Mouse (Mus musculus) liver, embryonic 12.5 days (tissue): Measurements from ENCODE around the gene Armh1. TPM values are rescaled to one million over a fixed set of nuclear protein-coding genes. Genes with fewer than 3 reads are reported as not detected.

ENCODE experiments used
- ATAC-seq: fragments of 200-750 bp; cut with Nextera tagmentation; 2 replicates; pipeline ENCODE4 v1.8.0; 2017; ENCODE audit warnings: moderate number of reproducible peaks, mild to moderate bottlenecking, moderate library complexity
- H3K27ac ChIP-seq: fragments of 300-500 bp; sonication (generic); 2 replicates; pipeline ENCODE4 v1.5.1; 2016; ENCODE audit warnings: mild to moderate bottlenecking
- H3K27me3 ChIP-seq: fragments of 300-500 bp; sonication (generic); replicated peaks from 2 replicates; pipeline ENCODE4 v1.6.1; 2016; ENCODE audit warnings: mild to moderate bottlenecking, moderate library complexity
- H3K36me3 ChIP-seq: fragments of 300-500 bp; sonication (generic); 2 replicates; pipeline ENCODE4 v1.6.1; 2016; ENCODE audit warnings: mild to moderate bottlenecking, moderate library complexity
- H3K4me1 ChIP-seq: fragments of 300-500 bp; sonication (generic); 2 replicates; pipeline ENCODE4 v1.6.1; 2016
- H3K4me2 ChIP-seq: fragments of 300-500 bp; sonication (generic); 2 replicates; pipeline ENCODE4 v1.6.1; 2016; ENCODE audit warnings: mild to moderate bottlenecking, moderate library complexity
- H3K4me3 ChIP-seq: fragments of 300-500 bp; sonication (generic); 2 replicates; pipeline ENCODE4 v1.5.1; 2016; ENCODE audit warnings: mild to moderate bottlenecking, moderate library complexity
- H3K9ac ChIP-seq: fragments of 300-500 bp; sonication (generic); 2 replicates; pipeline ENCODE4 v1.6.1; 2016; ENCODE audit warnings: mild to moderate bottlenecking, moderate library complexity
- H3K9me3 ChIP-seq: fragments of 300-500 bp; sonication (generic); replicated peaks from 2 replicates; pipeline ENCODE4 v1.6.1; 2016; ENCODE audit warnings: mild to moderate bottlenecking, moderate library complexity
- WGBS: fragments of 180-500 bp; shearing (Covaris S2); methylation state at CpG from one replicate; pipeline ENCODE4 v1.1.7; 2016; ENCODE audit not compliant: insufficient replicate concordance; 5-methylcytosine and 5-hydroxymethylcytosine counted together
- polyA plus RNA-seq: library from polyadenylated mRNA; unstranded; fragments of >200 nt; fragmentation: Nextera tagmentation; extraction: Ambion mirVana; gene quantifications from 2 replicates; pipeline ENCODE4 v1.2.1, GENCODE M21; 2016

Gene Armh1
- polyA plus RNA-seq, 1 experiment from 2014 or later = 0.17 TPM

DNA sequence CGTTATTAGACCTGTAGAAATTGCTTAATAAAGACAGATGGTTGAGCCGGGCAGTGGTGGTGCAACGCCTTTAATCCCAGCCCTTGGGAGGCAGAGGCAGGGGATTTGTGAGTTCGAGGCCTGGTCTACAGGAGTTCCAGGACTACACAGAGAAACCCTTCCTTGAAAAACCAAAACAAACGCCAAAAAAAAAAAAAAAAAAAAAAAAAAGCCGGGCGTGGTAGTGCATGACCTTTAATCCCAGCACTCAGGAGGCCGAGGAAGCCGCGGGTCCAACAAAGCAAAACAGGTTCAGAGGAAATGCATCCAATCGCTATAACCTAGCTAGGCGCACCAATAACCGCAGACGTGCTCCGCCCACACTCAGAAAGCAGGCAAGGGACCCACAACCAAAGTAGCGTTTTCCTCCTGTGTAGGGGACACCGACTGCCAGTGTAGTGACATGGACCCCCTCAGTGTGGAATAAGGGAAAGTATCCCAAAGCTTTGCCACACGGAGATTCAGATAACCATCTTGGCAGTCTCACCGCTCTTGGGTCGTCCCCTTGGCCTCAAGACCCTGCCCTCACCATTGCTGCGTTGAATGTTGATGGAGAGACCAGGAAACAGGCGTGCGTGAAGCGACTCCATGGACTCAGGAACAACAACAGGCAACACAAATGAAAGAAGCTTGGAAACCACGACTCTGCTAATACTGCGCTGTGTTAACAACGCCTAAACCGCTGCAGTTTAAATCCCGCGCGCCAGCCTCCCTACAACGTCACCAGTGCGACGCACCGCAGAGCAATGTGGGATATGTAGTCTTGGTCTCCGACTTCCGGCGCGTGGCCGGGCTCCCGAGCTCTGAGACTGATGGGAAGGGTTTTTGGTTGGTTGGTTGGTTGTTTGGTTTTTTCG is 69.8 kb downstream of the Armh1 start, which contains the start of gene Kif2c:
Gene Kif2c, minus strand, starts transcription at position 777 of the 896 bp plus-strand sequence.
- WGBS = 1% methylated on average over 42 of the region's 42 CpGs
- peak; percentile 97 for ATAC-seq
- Histone ChIP-seq H3K27me3 (peaks cover 5% of the 10 kb centered on the region), H3K4me2 (peak within 1 kb of the TSS; percentile 76), H3K4me1 (peaks cover 23% of the 10 kb centered on the region), H3K36me3 (peaks cover 33% of the 10 kb centered on the region), H3K4me3 (peak within 1 kb of the TSS; percentile 91), H3K9me3 (no peaks in the 10 kb centered on the region), H3K9ac (peak within 1 kb of the TSS; percentile 83), H3K27ac (peak within 1 kb of the TSS; percentile 87)

DNA sequence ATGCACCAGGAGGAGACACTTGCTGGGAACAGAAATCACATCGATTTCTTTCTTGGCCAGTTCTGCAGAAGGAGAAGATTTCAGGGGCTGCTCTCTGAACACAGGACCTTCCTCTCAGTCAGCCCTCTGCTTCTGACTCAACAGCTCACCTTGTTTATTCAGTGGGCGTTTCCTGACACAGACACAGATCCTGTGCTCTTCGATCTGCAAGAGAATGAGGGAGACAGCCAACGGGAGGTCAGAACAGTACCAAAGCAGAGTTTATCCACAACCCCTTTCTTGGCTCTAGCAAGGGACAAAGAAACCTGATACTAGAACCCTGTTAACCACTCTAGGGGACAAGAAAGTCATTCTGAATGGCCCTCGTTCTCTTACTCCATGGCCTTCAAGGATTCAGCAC is 82.0 kb downstream of the Armh1 start:
- H3K27ac ChIP-seq = no peak overlapping the region
- peaks cover 99% of the 10 kb centered on the region for H3K36me3 ChIP-seq
- H3K9ac ChIP-seq = no peak overlapping the region
- no peak for ATAC-seq
- H3K4me1 ChIP-seq = no peaks in the 10 kb centered on the region
- H3K27me3 ChIP-seq = no peaks in the 10 kb centered on the region
- no peaks in the 10 kb centered on the region for H3K9me3 ChIP-seq
- no peak overlapping the region for H3K4me3 ChIP-seq
- H3K4me2 ChIP-seq = no peak overlapping the region
- WGBS = 84% methylated on average over 5 of the region's 5 CpGs

Other genes with a start within 250 kb of the Armh1 start
- 55.2 and 55.3 TPM in 2 replicates for gene Eif2b3, start 232.7 kb downstream of the Armh1 start, polyA plus RNA-seq
- gene Ptch2, start 156.1 kb downstream of the Armh1 start, polyA plus RNA-seq = 1.3 and 1.4 TPM in 2 replicates
- gene Btbd19, start 126.4 kb downstream of the Armh1 start, polyA plus RNA-seq = 6.4 and 7.1 TPM in 2 replicates
- not detected in 2 replicates for gene Tctex1d4, start 125.3 kb downstream of the Armh1 start, polyA plus RNA-seq
- gene Plk3, start 118.2 kb downstream of the Armh1 start, polyA plus RNA-seq = 2.2 and 2.8 TPM in 2 replicates
- 960 and 969 TPM in 2 replicates for gene Rps8, start 95.9 kb downstream of the Armh1 start, polyA plus RNA-seq
- 45.7 and 47.7 TPM in 2 replicates for gene Kif2c, start 69.5 kb downstream of the Armh1 start, polyA plus RNA-seq
- 1.8 and 2.3 TPM in 2 replicates for gene Tmem53, start 174 bp downstream of the Armh1 start, polyA plus RNA-seq
- gene Rnf220, start 244.9 kb upstream of the Armh1 start, polyA plus RNA-seq = 55.5 and 55.9 TPM in 2 replicates